Mouse (Mus musculus): ENCODE data around the gene Gars.

DNA sequence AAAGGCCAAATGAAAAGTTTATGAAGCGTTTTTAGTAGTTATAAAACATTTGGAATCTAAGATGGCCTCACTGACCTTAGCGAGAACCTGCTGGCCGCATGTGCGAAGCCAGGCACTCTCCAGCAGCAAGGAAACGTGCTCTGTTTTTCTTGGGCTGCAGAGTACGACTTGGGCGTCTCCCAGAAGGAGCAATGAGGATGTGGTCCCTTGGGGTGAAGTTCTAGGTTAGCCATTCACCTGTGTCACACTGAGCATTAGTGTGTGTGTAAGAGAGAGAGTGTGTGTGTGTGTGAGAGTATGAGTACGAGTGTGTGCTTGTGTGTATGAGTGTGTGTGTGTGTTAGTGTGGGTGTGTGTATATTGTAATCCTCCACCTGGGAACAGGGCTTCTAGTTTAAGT is 5.4 kb downstream of the Gars start:
- no peak for TF ChIP-seq GATA1 (IDR thresholded peaks at IDR 0.05; ENCODE audit: borderline replicate concordance, low read length)
- TF ChIP-seq FLI1 (IDR thresholded peaks at IDR 0.05; ENCODE audit: low read length), result no peak

Data from megakaryocyte, embryonic 14.5 days (primary cell).